Mouse (Mus musculus) forebrain, embryonic 13.5 days (tissue): Measurements from ENCODE around the gene Rps25. TPM values are rescaled to one million over a fixed set of nuclear protein-coding genes. Genes with fewer than 3 reads are reported as not detected.
A peak's percentile ranks its signal among the peaks of the same experiment; 100 is the strongest.

Experiments
- ATAC-seq: fragments of 200-750 bp; cut with Nextera tagmentation; 2 replicates; pipeline ENCODE4 v1.8.0; 2017
- H3K27ac ChIP-seq: fragments of 300-500 bp; sonication (generic); 2 replicates; pipeline ENCODE4 v1.5.1; 2015; ENCODE audit warnings: inconsistent platforms, mild to moderate bottlenecking, moderate library complexity
- H3K27me3 ChIP-seq: fragments of 300-500 bp; sonication (generic); 2 replicates; pipeline ENCODE4 v1.6.1; 2015; ENCODE audit warnings: mild to moderate bottlenecking, inconsistent platforms
- H3K36me3 ChIP-seq: fragments of 300-500 bp; sonication (generic); 2 replicates; pipeline ENCODE4 v1.6.1; 2015; ENCODE audit warnings: mild to moderate bottlenecking, inconsistent platforms; ENCODE audit not compliant: poor library complexity, severe bottlenecking
- H3K4me1 ChIP-seq: fragments of 300-500 bp; sonication (generic); 2 replicates; pipeline ENCODE4 v1.6.1; 2015; ENCODE audit warnings: inconsistent platforms
- H3K4me2 ChIP-seq: fragments of 300-500 bp; sonication (generic); 2 replicates; pipeline ENCODE4 v1.6.1; 2015; ENCODE audit warnings: inconsistent platforms, mild to moderate bottlenecking, moderate library complexity
- H3K4me3 ChIP-seq: fragments of 300-500 bp; sonication (generic); 2 replicates; pipeline ENCODE4 v1.5.1; 2015; ENCODE audit warnings: mild to moderate bottlenecking, inconsistent platforms
- H3K9ac ChIP-seq: fragments of 300-500 bp; sonication (generic); 2 replicates; pipeline ENCODE4 v1.6.1; 2015; ENCODE audit warnings: mild to moderate bottlenecking, inconsistent platforms
- H3K9me3 ChIP-seq: fragments of 300-500 bp; sonication (generic); replicated peaks from 2 replicates; pipeline ENCODE4 v1.6.1; 2016; ENCODE audit warnings: inconsistent platforms
- WGBS: fragments of 180-500 bp; shearing (Covaris S2); methylation state at CpG from one replicate; pipeline ENCODE4 v1.1.7; 2015; 5-methylcytosine and 5-hydroxymethylcytosine counted together
- polyA plus RNA-seq: library from polyadenylated mRNA; unstranded; fragments of >200 nt; fragmentation: Nextera tagmentation; extraction: Ambion mirVana; gene quantifications from 2 replicates; pipeline ENCODE4 v1.2.1, GENCODE M21; 2015

Gene Rps25
- polyA plus RNA-seq, 1 experiment from 2014 or later: 1,661 TPM

GRCm38 (mm10) chr9:44384596-44384995 is 22.3 kb upstream of the Rps25 start:
- peaks cover 11% of the 10 kb centered on the region for H3K4me1 ChIP-seq
- no peak overlapping the region for H3K9ac ChIP-seq
- H3K27me3 ChIP-seq: no peaks in the 10 kb centered on the region
- H3K36me3 ChIP-seq: peaks cover 91% of the 10 kb centered on the region
- WGBS: 94% methylated on average over 13 of the region's 13 CpGs
- no peak overlapping the region for H3K4me2 ChIP-seq
- H3K27ac ChIP-seq: no peak overlapping the region
- H3K9me3 ChIP-seq: no peaks in the 10 kb centered on the region
- H3K4me3 ChIP-seq: no peak overlapping the region
- ATAC-seq: no peak

- no peak overlapping the region for H3K27ac ChIP-seq
- H3K9ac ChIP-seq: no peak overlapping the region
- peaks cover 96% of the 10 kb centered on the region for H3K36me3 ChIP-seq
- ATAC-seq: no peak
- 94% methylated on average over 3 of the region's 3 CpGs for WGBS
- H3K4me1 ChIP-seq: no peaks in the 10 kb centered on the region
- no peak overlapping the region for H3K4me3 ChIP-seq
- no peaks in the 10 kb centered on the region for H3K27me3 ChIP-seq
- no peaks in the 10 kb centered on the region for H3K9me3 ChIP-seq
- H3K4me2 ChIP-seq: no peak overlapping the region
Observed at GRCm38 (mm10) chr9:44387221-44387620, 19.7 kb upstream of the Rps25 start.

GRCm38 (mm10) chr9:44389273-44389672 is 17.7 kb upstream of the Rps25 start:
- no peak overlapping the region for H3K4me3 ChIP-seq
- H3K27me3 ChIP-seq: no peaks in the 10 kb centered on the region
- H3K27ac ChIP-seq: no peak overlapping the region
- peaks cover 75% of the 10 kb centered on the region for H3K36me3 ChIP-seq
- H3K4me2 ChIP-seq: no peak overlapping the region
- no peaks in the 10 kb centered on the region for H3K4me1 ChIP-seq
- no peak for ATAC-seq
- H3K9me3 ChIP-seq: no peaks in the 10 kb centered on the region
- WGBS: 59% methylated on average over 8 of the region's 8 CpGs
- no peak overlapping the region for H3K9ac ChIP-seq

GRCm38 (mm10) chr9:44391466-44391865 is 15.5 kb upstream of the Rps25 start:
- WGBS: 43% methylated on average over 4 of the region's 4 CpGs
- H3K27me3 ChIP-seq: no peaks in the 10 kb centered on the region
- H3K4me2 ChIP-seq: no peak overlapping the region
- H3K4me3 ChIP-seq: no peak overlapping the region
- H3K27ac ChIP-seq: no peak overlapping the region
- no peaks in the 10 kb centered on the region for H3K9me3 ChIP-seq
- H3K4me1 ChIP-seq: no peaks in the 10 kb centered on the region
- peaks cover 53% of the 10 kb centered on the region for H3K36me3 ChIP-seq
- no peak overlapping the region for H3K9ac ChIP-seq
- ATAC-seq: 0 out of 2 replicates have a peak, but pooled peaks have one; percentile 51

- under 1% methylated on average over 42 of the region's 43 CpGs for WGBS
- peak; percentile 97 for ATAC-seq
- peaks cover 30% of the 10 kb centered on the region for H3K36me3 ChIP-seq
- peak within 1 kb of the TSS; percentile 85 for H3K9ac ChIP-seq
- peak within 1 kb of the TSS; percentile 70 for H3K4me3 ChIP-seq
- H3K27me3 ChIP-seq: no peaks in the 10 kb centered on the region
- H3K9me3 ChIP-seq: no peaks in the 10 kb centered on the region
- peak within 1 kb of the TSS; percentile 99 for H3K4me2 ChIP-seq
- H3K4me1 ChIP-seq: peaks cover 18% of the 10 kb centered on the region
- H3K27ac ChIP-seq: peak within 1 kb of the TSS; percentile 74
Observed at GRCm38 (mm10) chr9:44396684-44397411, 10.1 kb upstream of the Rps25 start, which contains the start of gene Slc37a4. TSS of gene Slc37a4 (plus strand) at chr9:44396852.

- WGBS: 17% methylated on average over 4 of the region's 4 CpGs
Observed at GRCm38 (mm10) chr9:44398087-44398486, 8.9 kb upstream of the Rps25 start.

GRCm38 (mm10) chr9:44398551-44398950 is 8.4 kb upstream of the Rps25 start:
- 82% methylated on average over 9 of the region's 9 CpGs for WGBS
- no peak overlapping the region for H3K4me3 ChIP-seq
- no peak overlapping the region for H3K27ac ChIP-seq
- H3K9ac ChIP-seq: 0 out of 2 replicates have a peak overlapping the region, but pooled peaks have one; percentile 85
- peak overlapping the region; percentile 99 for H3K4me2 ChIP-seq
- H3K36me3 ChIP-seq: peaks cover 46% of the 10 kb centered on the region
- H3K27me3 ChIP-seq: no peaks in the 10 kb centered on the region
- ATAC-seq: no peak
- H3K4me1 ChIP-seq: peaks cover 18% of the 10 kb centered on the region
- no peaks in the 10 kb centered on the region for H3K9me3 ChIP-seq

More at GRCm38 (mm10) chr9:44398087-44398486, 8.9 kb upstream of the Rps25 start:
- H3K4me1 ChIP-seq: peaks cover 18% of the 10 kb centered on the region
- no peak overlapping the region for H3K27ac ChIP-seq
- peak overlapping the region; percentile 70 for H3K4me3 ChIP-seq
- peak overlapping the region; percentile 99 for H3K4me2 ChIP-seq
- peak overlapping the region; percentile 85 for H3K9ac ChIP-seq
- H3K36me3 ChIP-seq: peaks cover 41% of the 10 kb centered on the region
- no peak for ATAC-seq
- no peaks in the 10 kb centered on the region for H3K27me3 ChIP-seq
- H3K9me3 ChIP-seq: no peaks in the 10 kb centered on the region

GRCm38 (mm10) chr9:44399114-44399794 is 7.7 kb upstream of the Rps25 start:
- Histone ChIP-seq H3K4me3 (no peak overlapping the region), H3K4me2 (no peak overlapping the region), H3K27me3 (no peaks in the 10 kb centered on the region), H3K27ac (no peak overlapping the region; the same call in 1 of the 2 replicates), H3K9ac (no peak overlapping the region), H3K4me1 (peaks cover 18% of the 10 kb centered on the region), H3K36me3 (peaks cover 53% of the 10 kb centered on the region), H3K9me3 (no peaks in the 10 kb centered on the region)
- ATAC-seq: no peak
- 84% methylated on average over 13 of the region's 13 CpGs for WGBS

GRCm38 (mm10) chr9:44399795-44400114 is 7.2 kb upstream of the Rps25 start:
- Histone ChIP-seq H3K4me2 (no peak overlapping the region), H3K4me1 (peaks cover 20% of the 10 kb centered on the region), H3K36me3 (peaks cover 58% of the 10 kb centered on the region), H3K4me3 (no peak overlapping the region), H3K9ac (no peak overlapping the region), H3K9me3 (no peaks in the 10 kb centered on the region), H3K27ac (no peak overlapping the region; the same call in 1 of the 2 replicates), H3K27me3 (no peaks in the 10 kb centered on the region)
- WGBS: 91% methylated on average over 6 of the region's 6 CpGs
- ATAC-seq: no peak

- H3K9me3 ChIP-seq: no peaks in the 10 kb centered on the region
- ATAC-seq: no peak
- H3K4me1 ChIP-seq: peaks cover 28% of the 10 kb centered on the region
- H3K4me2 ChIP-seq: no peak overlapping the region
- 91% methylated on average over 4 of the region's 4 CpGs for WGBS
- H3K36me3 ChIP-seq: peaks cover 63% of the 10 kb centered on the region
- H3K9ac ChIP-seq: no peak overlapping the region
- no peak overlapping the region for H3K4me3 ChIP-seq
- no peaks in the 10 kb centered on the region for H3K27me3 ChIP-seq
- no peak overlapping the region for H3K27ac ChIP-seq
Observed at GRCm38 (mm10) chr9:44401081-44401480, 5.9 kb upstream of the Rps25 start.

- no peaks in the 10 kb centered on the region for H3K27me3 ChIP-seq
- peaks cover 66% of the 10 kb centered on the region for H3K36me3 ChIP-seq
- H3K4me3 ChIP-seq: no peak overlapping the region
- no peak overlapping the region for H3K27ac ChIP-seq
- H3K9me3 ChIP-seq: no peaks in the 10 kb centered on the region
- peaks cover 29% of the 10 kb centered on the region for H3K4me1 ChIP-seq
- no peak for ATAC-seq
- no peak overlapping the region for H3K9ac ChIP-seq
- H3K4me2 ChIP-seq: no peak overlapping the region
- 81% methylated on average over 3 of the region's 3 CpGs for WGBS
Observed at GRCm38 (mm10) chr9:44405011-44405410, 1.9 kb upstream of the Rps25 start.

- peak overlapping the region; percentile 95 for H3K27ac ChIP-seq
- no peaks in the 10 kb centered on the region for H3K27me3 ChIP-seq
- under 1% methylated on average over 24 of the region's 24 CpGs for WGBS
- peak overlapping the region; percentile 83 for H3K4me2 ChIP-seq
- H3K4me1 ChIP-seq: peaks cover 29% of the 10 kb centered on the region
- H3K9me3 ChIP-seq: no peaks in the 10 kb centered on the region
- peaks cover 66% of the 10 kb centered on the region for H3K36me3 ChIP-seq
- H3K9ac ChIP-seq: peak overlapping the region; percentile 80
- H3K4me3 ChIP-seq: peak overlapping the region; percentile 74
- ATAC-seq: no peak
Observed at GRCm38 (mm10) chr9:44407752-44408097, 786 bp downstream of the Rps25 start.
